Mouse (Mus musculus) ES-E14 (cell line): ENCODE measurements around the gene Egfem1.

Source experiments
- HCFC1 ChIP-seq: IDR thresholded peaks from 2 replicates; pipeline ENCODE4 v1.6.1; 2012; ENCODE audit warnings: low read length, inconsistent platforms, borderline replicate concordance; ENCODE audit not compliant: insufficient read depth
- MAFK ChIP-seq: IDR thresholded peaks from 2 replicates; pipeline ENCODE4 v1.6.1; 2014; ENCODE audit warnings: mild to moderate bottlenecking, low read depth, low read length, inconsistent platforms; ENCODE audit not compliant: insufficient read depth
- ZC3H11A ChIP-seq: IDR thresholded peaks from 2 replicates; pipeline ENCODE4 v1.6.1; 2012; ENCODE audit warnings: low read depth, mild to moderate bottlenecking, inconsistent platforms, low read length, borderline replicate concordance

- TF ChIP-seq HCFC1, result no peak
- no peak for TF ChIP-seq ZC3H11A
- no peak for TF ChIP-seq MAFK
Observed at GRCm38 (mm10) chr3:29182988-29183387, 101.2 kb downstream of the Egfem1 start.
